In genomic region chr5:120514031-120514677, GRCm38 (mm10) we compare ENCODE assay signal across 12 mouse cellular contexts. TPM values are rescaled to one million over a fixed set of nuclear protein-coding genes. Genes with fewer than 3 reads are reported as not detected.
DNase-seq lines count a peak whose midpoint lies in the region; ATAC-seq and TF ChIP-seq lines count a peak whose summit lies in the region.
"Had no signal": no experiment of that assay in that cellular context is flagged by ENCODE, and none has a peak within 500 bp of the region (broad histone marks: within the 10 kb centered on the region; RNA-seq: fewer than 3 reads in every experiment).

No protein-coding gene starts in this region.

- no peak for DNase-seq in embryonic facial prominence, embryonic 10.5 days (ENCODE audit: low spot score)
- no peak for DNase-seq in lung, adult 2 months
- DNase-seq in c-Kit-positive CD71-positive TER-119-positive erythroid progenitor cells, embryonic 14.5 days (ENCODE audit: low spot score) = no peak
- DNase-seq: B cell, adult 2 months; cerebellum, adult 11 months; gastrocnemius, postnatal 14 days had no signal

- H3K36me3 ChIP-seq in embryonic facial prominence, embryonic 12.5 days = no peaks in the 10 kb centered on the region
- no peaks in the 10 kb centered on the region for H3K36me3 ChIP-seq in embryonic facial prominence, embryonic 10.5 days (replicated peaks)
- no peaks in the 10 kb centered on the region for H3K36me3 ChIP-seq in lung, embryonic 15.5 days
- H3K36me3 ChIP-seq in liver, embryonic 15.5 days (replicated peaks) = 0 out of 2 replicates have a peak, but pooled peaks cover 5% of the 10 kb centered on the region
- no peaks in the 10 kb centered on the region for H3K36me3 ChIP-seq in forebrain, embryonic 12.5 days (replicated peaks)
- H3K36me3 ChIP-seq in neural tube, embryonic 15.5 days = no peaks in the 10 kb centered on the region
- H3K36me3 ChIP-seq: midbrain, embryonic 15.5 days had no signal

- 82% methylated on average over 9 of the region's 9 CpGs for WGBS in embryonic facial prominence, embryonic 12.5 days
- WGBS in embryonic facial prominence, embryonic 10.5 days = 88% methylated on average over 9 of the region's 9 CpGs
- WGBS in lung, embryonic 15.5 days = 85% methylated on average over 9 of the region's 9 CpGs
- WGBS in lung, adult 2 months = 68% methylated on average over 9 of the region's 9 CpGs
- WGBS in liver, embryonic 15.5 days (ENCODE audit: insufficient replicate concordance) = 78% methylated on average over 9 of the region's 9 CpGs
- WGBS in forebrain, embryonic 12.5 days = 94% methylated on average over 9 of the region's 9 CpGs
- 78% methylated on average over 9 of the region's 9 CpGs for WGBS in neural tube, embryonic 15.5 days

- no peak for TF ChIP-seq POLR2A in lung, adult 2 months (IDR thresholded peaks at IDR 0.05; ENCODE audit: borderline replicate concordance, extremely low read depth, low read depth, low read length)

- no peak for TF ChIP-seq CTCF in lung, adult 2 months (IDR thresholded peaks at IDR 0.05; ENCODE audit: insufficient read depth, low read length)

- no peak overlapping the region for H3K4me3 ChIP-seq in embryonic facial prominence, embryonic 12.5 days
- H3K4me3 ChIP-seq in embryonic facial prominence, embryonic 10.5 days = no peak overlapping the region
- H3K4me3 ChIP-seq in lung, embryonic 15.5 days = no peak overlapping the region
- H3K4me3 ChIP-seq in lung, adult 2 months (replicated peaks; ENCODE audit: extremely low read depth, low read depth, low read length) = no peak overlapping the region
- H3K4me3 ChIP-seq in liver, embryonic 15.5 days (replicated peaks) = no peak overlapping the region
- H3K4me3 ChIP-seq in forebrain, embryonic 12.5 days (replicated peaks) = no peak overlapping the region
- no peak overlapping the region for H3K4me3 ChIP-seq in neural tube, embryonic 15.5 days (replicated peaks)
- H3K4me3 ChIP-seq: midbrain, embryonic 15.5 days had no signal

- no peak overlapping the region for H3K9ac ChIP-seq in embryonic facial prominence, embryonic 12.5 days
- H3K9ac ChIP-seq in lung, embryonic 15.5 days = no peak overlapping the region
- no peak overlapping the region for H3K9ac ChIP-seq in liver, embryonic 15.5 days
- H3K9ac ChIP-seq in forebrain, embryonic 12.5 days = no peak overlapping the region
- no peak overlapping the region for H3K9ac ChIP-seq in neural tube, embryonic 15.5 days (replicated peaks)
- H3K9ac ChIP-seq: midbrain, embryonic 15.5 days had no signal

- ATAC-seq in embryonic facial prominence, embryonic 12.5 days (ENCODE audit: insufficient number of reproducible peaks, insufficient read depth, low FRiP score, low TSS enrichment) = no peak
- ATAC-seq in lung, embryonic 15.5 days (ENCODE audit: borderline replicate concordance, extremely low read depth, low FRiP score, low TSS enrichment) = no peak
- ATAC-seq in liver, embryonic 15.5 days (ENCODE audit: insufficient read depth) = no peak
- no peak for ATAC-seq in forebrain, embryonic 12.5 days (ENCODE audit: low FRiP score)
- ATAC-seq in neural tube, embryonic 15.5 days (ENCODE audit: low FRiP score) = no peak
- ATAC-seq: midbrain, embryonic 15.5 days had no signal

- H3K27me3 ChIP-seq in embryonic facial prominence, embryonic 12.5 days = peaks cover 3% of the 10 kb centered on the region; the same call in 1 of the 2 replicates
- H3K27me3 ChIP-seq in embryonic facial prominence, embryonic 10.5 days (replicated peaks; ENCODE audit: low read depth, poor library complexity, severe bottlenecking) = peaks cover 24% of the 10 kb centered on the region
- no peaks in the 10 kb centered on the region for H3K27me3 ChIP-seq in lung, embryonic 15.5 days
- H3K27me3 ChIP-seq in liver, embryonic 15.5 days = peaks cover 10% of the 10 kb centered on the region; the same call in 1 of the 2 replicates
- H3K27me3 ChIP-seq in forebrain, embryonic 12.5 days = peaks cover 22% of the 10 kb centered on the region
- no peaks in the 10 kb centered on the region; the same call in 1 of the 2 replicates for H3K27me3 ChIP-seq in neural tube, embryonic 15.5 days (replicated peaks)

- no peaks in the 10 kb centered on the region for H3K9me3 ChIP-seq in embryonic facial prominence, embryonic 12.5 days
- H3K9me3 ChIP-seq in embryonic facial prominence, embryonic 10.5 days = no peaks in the 10 kb centered on the region
- no peaks in the 10 kb centered on the region for H3K9me3 ChIP-seq in lung, embryonic 15.5 days
- no peaks in the 10 kb centered on the region for H3K9me3 ChIP-seq in liver, embryonic 15.5 days (replicated peaks)
- no peaks in the 10 kb centered on the region for H3K9me3 ChIP-seq in forebrain, embryonic 12.5 days
- H3K9me3 ChIP-seq in neural tube, embryonic 15.5 days (replicated peaks) = no peaks in the 10 kb centered on the region
- H3K9me3 ChIP-seq: midbrain, embryonic 15.5 days had no signal

- no peak overlapping the region for H3K4me2 ChIP-seq in embryonic facial prominence, embryonic 12.5 days (replicated peaks)
- H3K4me2 ChIP-seq in lung, embryonic 15.5 days = no peak overlapping the region
- peak overlapping the region; percentile 3; the same call in 1 of the 2 replicates for H3K4me2 ChIP-seq in liver, embryonic 15.5 days
- H3K4me2 ChIP-seq in forebrain, embryonic 12.5 days = no peak overlapping the region
- H3K4me2 ChIP-seq in neural tube, embryonic 15.5 days = no peak overlapping the region
- H3K4me2 ChIP-seq: midbrain, embryonic 15.5 days had no signal

- H3K4me1 ChIP-seq in embryonic facial prominence, embryonic 12.5 days = peaks cover 18% of the 10 kb centered on the region
- peaks cover 54% of the 10 kb centered on the region for H3K4me1 ChIP-seq in embryonic facial prominence, embryonic 10.5 days
- H3K4me1 ChIP-seq in lung, embryonic 15.5 days = peaks cover 45% of the 10 kb centered on the region
- peaks cover 22% of the 10 kb centered on the region for H3K4me1 ChIP-seq in lung, adult 2 months (ENCODE audit: control insufficient read depth, insufficient read depth, low read length)
- peaks cover 64% of the 10 kb centered on the region for H3K4me1 ChIP-seq in liver, embryonic 15.5 days (replicated peaks)
- peaks cover 35% of the 10 kb centered on the region for H3K4me1 ChIP-seq in forebrain, embryonic 12.5 days
- peaks cover 31% of the 10 kb centered on the region for H3K4me1 ChIP-seq in neural tube, embryonic 15.5 days

- H3K27ac ChIP-seq in embryonic facial prominence, embryonic 12.5 days = peak overlapping the region; percentile 50; the same call in 1 of the 2 replicates
- H3K27ac ChIP-seq in embryonic facial prominence, embryonic 10.5 days (replicated peaks) = no peak overlapping the region
- H3K27ac ChIP-seq in lung, embryonic 15.5 days = peak overlapping the region; percentile 19; the same call in 1 of the 2 replicates
- no peak overlapping the region for H3K27ac ChIP-seq in liver, embryonic 15.5 days (replicated peaks)
- H3K27ac ChIP-seq in forebrain, embryonic 12.5 days = no peak overlapping the region
- H3K27ac ChIP-seq in neural tube, embryonic 15.5 days (replicated peaks) = no peak overlapping the region
- H3K27ac ChIP-seq: midbrain, embryonic 15.5 days had no signal

RNA-seq across cellular contexts. Expression of gene Slc8b1, which starts 3.2 kb away (rescaled TPM):
- polyA plus RNA-seq in embryonic facial prominence, embryonic 12.5 days (2016; fragmentation: Nextera tagmentation; extraction: Ambion mirVana) = 5.4 and 6.4 TPM in 2 replicates
- 4.1 and 5.2 TPM in 2 replicates for polyA plus RNA-seq in embryonic facial prominence, embryonic 10.5 days (2016; fragmentation: Nextera tagmentation; extraction: Ambion mirVana)
- polyA plus RNA-seq in lung, embryonic 15.5 days (2015; fragmentation: Nextera tagmentation; extraction: Ambion mirVana) = 6.6 and 6.7 TPM in 2 replicates
- polyA plus RNA-seq in lung, adult 2 months (2012; rRNA removed) = 37.0 and 40.0 TPM in 2 replicates
- polyA plus RNA-seq in liver, embryonic 15.5 days (2015; fragmentation: Nextera tagmentation; extraction: Ambion mirVana) = 7.4 and 8.2 TPM in 2 replicates
- 2.3 and 2.8 TPM in 2 replicates for polyA plus RNA-seq in forebrain, embryonic 12.5 days (2016; fragmentation: Nextera tagmentation; extraction: Ambion mirVana)
- polyA plus RNA-seq in neural tube, embryonic 15.5 days (2015; fragmentation: Nextera tagmentation; extraction: Ambion mirVana) = 2.8 and 4.4 TPM in 2 replicates

RNA-seq across cellular contexts. Expression of gene Plbd2, which starts 10.7 kb away (rescaled TPM):
- 52.4 and 52.5 TPM in 2 replicates for polyA plus RNA-seq in embryonic facial prominence, embryonic 12.5 days (2016; fragmentation: Nextera tagmentation; extraction: Ambion mirVana)
- polyA plus RNA-seq in embryonic facial prominence, embryonic 10.5 days (2016; fragmentation: Nextera tagmentation; extraction: Ambion mirVana) = 35.5 and 37.8 TPM in 2 replicates
- 52.6 and 56.1 TPM in 2 replicates for polyA plus RNA-seq in lung, embryonic 15.5 days (2015; fragmentation: Nextera tagmentation; extraction: Ambion mirVana)
- 40.0 and 42.7 TPM in 2 replicates for polyA plus RNA-seq in lung, adult 2 months (2012; rRNA removed)
- polyA plus RNA-seq in liver, embryonic 15.5 days (2015; fragmentation: Nextera tagmentation; extraction: Ambion mirVana) = 18.0 and 18.9 TPM in 2 replicates
- polyA plus RNA-seq in forebrain, embryonic 12.5 days (2016; fragmentation: Nextera tagmentation; extraction: Ambion mirVana) = 25.9 and 26.6 TPM in 2 replicates
- 41.8 and 41.9 TPM in 2 replicates for polyA plus RNA-seq in neural tube, embryonic 15.5 days (2015; fragmentation: Nextera tagmentation; extraction: Ambion mirVana)

RNA-seq across cellular contexts. Expression of gene Sds, which starts 37.8 kb away (rescaled TPM):
- not detected in 2 replicates for polyA plus RNA-seq in embryonic facial prominence, embryonic 12.5 days (2016; fragmentation: Nextera tagmentation; extraction: Ambion mirVana)
- polyA plus RNA-seq in embryonic facial prominence, embryonic 10.5 days (2016; fragmentation: Nextera tagmentation; extraction: Ambion mirVana) = not detected in 2 replicates
- not detected in 2 replicates for polyA plus RNA-seq in lung, embryonic 15.5 days (2015; fragmentation: Nextera tagmentation; extraction: Ambion mirVana)
- 0.65 and 0.70 TPM in 2 replicates for polyA plus RNA-seq in lung, adult 2 months (2012; rRNA removed)
- 1.6 and 2.3 TPM in 2 replicates for polyA plus RNA-seq in liver, embryonic 15.5 days (2015; fragmentation: Nextera tagmentation; extraction: Ambion mirVana)
- polyA plus RNA-seq in forebrain, embryonic 12.5 days (2016; fragmentation: Nextera tagmentation; extraction: Ambion mirVana) = not detected in 2 replicates
- polyA plus RNA-seq in neural tube, embryonic 15.5 days (2015; fragmentation: Nextera tagmentation; extraction: Ambion mirVana) = not detected in 2 replicates
- polyA plus RNA-seq: midbrain, embryonic 15.5 days had no signal

RNA-seq across cellular contexts. Expression of gene Sdsl, which starts 41.5 kb away (rescaled TPM):
- polyA plus RNA-seq in embryonic facial prominence, embryonic 12.5 days (2016; fragmentation: Nextera tagmentation; extraction: Ambion mirVana) = 3.5 and 4.4 TPM in 2 replicates
- 6.2 and 7.1 TPM in 2 replicates for polyA plus RNA-seq in embryonic facial prominence, embryonic 10.5 days (2016; fragmentation: Nextera tagmentation; extraction: Ambion mirVana)
- 7.3 and 7.6 TPM in 2 replicates for polyA plus RNA-seq in lung, embryonic 15.5 days (2015; fragmentation: Nextera tagmentation; extraction: Ambion mirVana)
- 2.1 and 2.3 TPM in 2 replicates for polyA plus RNA-seq in lung, adult 2 months (2012; rRNA removed)
- polyA plus RNA-seq in liver, embryonic 15.5 days (2015; fragmentation: Nextera tagmentation; extraction: Ambion mirVana) = 4.5 and 5.8 TPM in 2 replicates
- polyA plus RNA-seq in forebrain, embryonic 12.5 days (2016; fragmentation: Nextera tagmentation; extraction: Ambion mirVana) = 4.5 and 5.1 TPM in 2 replicates
- polyA plus RNA-seq in neural tube, embryonic 15.5 days (2015; fragmentation: Nextera tagmentation; extraction: Ambion mirVana) = 7.9 TPM in 2 replicates

Comparison
In these comparisons a context has a peak if more than half of its experiments do, and no peak if none do; other contexts are left out.
1. H3K27ac ChIP-seq: peak in embryonic facial prominence, embryonic 12.5 days (single experiment) and lung, embryonic 15.5 days (single experiment); none in embryonic facial prominence, embryonic 10.5 days (single experiment), liver, embryonic 15.5 days (single experiment), forebrain, embryonic 12.5 days (single experiment) and neural tube, embryonic 15.5 days (single experiment).